Mouse (Mus musculus): ENCODE measurements around the gene Adssl1. TPM values are rescaled to one million over a fixed set of nuclear protein-coding genes. Genes with fewer than 3 reads are reported as not detected.

Adssl1 gene
- polyA plus RNA-seq, 1 experiment, result 44.6 TPM

GRCm38 (mm10) chr12:112677943-112678554, 58.2 kb downstream of the Adssl1 start:
- H3K27ac ChIP-seq (ENCODE audit: insufficient read depth, low read length), result no peak overlapping the region
- no peaks in the 10 kb centered on the region; the same call in 1 of the 2 replicates for H3K4me1 ChIP-seq (ENCODE audit: control insufficient read depth, insufficient read depth, low read length)
- H3K4me3 ChIP-seq (ENCODE audit: insufficient read depth, low read length), result peak overlapping the region; percentile 17; the same call in 1 of the 2 replicates
- TF ChIP-seq POLR2A (IDR thresholded peaks at IDR 0.05; ENCODE audit: extremely low read depth, insufficient read depth, low read length) (no peak), CTCF (IDR thresholded peaks at IDR 0.05; ENCODE audit: extremely low read depth, insufficient read depth, low read length) (no peak)

GRCm38 (mm10) chr12:112678555-112679026, 58.7 kb downstream of the Adssl1 start, which contains the start of gene Zbtb42:
Gene Zbtb42, plus strand, starts transcription at chr12:112678828.
- TF ChIP-seq CTCF (IDR thresholded peaks at IDR 0.05; ENCODE audit: extremely low read depth, insufficient read depth, low read length), result no peak
- TF ChIP-seq POLR2A (IDR thresholded peaks at IDR 0.05; ENCODE audit: extremely low read depth, insufficient read depth, low read length), result no peak
- Histone ChIP-seq H3K27ac (ENCODE audit: insufficient read depth, low read length) (no peak within 1 kb of the TSS), H3K4me3 (ENCODE audit: insufficient read depth, low read length) (peak within 1 kb of the TSS; percentile 17), H3K4me1 (ENCODE audit: control insufficient read depth, insufficient read depth, low read length) (no peaks in the 10 kb centered on the region)

GRCm38 (mm10) chr12:112679027-112679996, 59.5 kb downstream of the Adssl1 start:
- TF ChIP-seq POLR2A (IDR thresholded peaks at IDR 0.05; ENCODE audit: extremely low read depth, insufficient read depth, low read length) (no peak), CTCF (IDR thresholded peaks at IDR 0.05; ENCODE audit: extremely low read depth, insufficient read depth, low read length) (no peak)
- Histone ChIP-seq H3K27ac (ENCODE audit: insufficient read depth, low read length) (no peak overlapping the region), H3K4me3 (ENCODE audit: insufficient read depth, low read length) (peak overlapping the region; percentile 17), H3K4me1 (ENCODE audit: control insufficient read depth, insufficient read depth, low read length) (no peaks in the 10 kb centered on the region)

- Histone ChIP-seq H3K4me1 (ENCODE audit: control insufficient read depth, insufficient read depth, low read length) (no peaks in the 10 kb centered on the region), H3K27ac (ENCODE audit: insufficient read depth, low read length) (no peak overlapping the region), H3K4me3 (ENCODE audit: insufficient read depth, low read length) (no peak overlapping the region)
- TF ChIP-seq POLR2A (IDR thresholded peaks at IDR 0.05; ENCODE audit: extremely low read depth, insufficient read depth, low read length), result no peak
- TF ChIP-seq CTCF (IDR thresholded peaks at IDR 0.05; ENCODE audit: extremely low read depth, insufficient read depth, low read length), result no peak
Measured at GRCm38 (mm10) chr12:112683351-112683750, 63.5 kb downstream of the Adssl1 start.

- TF ChIP-seq POLR2A (IDR thresholded peaks at IDR 0.05; ENCODE audit: extremely low read depth, insufficient read depth, low read length) (no peak), CTCF (IDR thresholded peaks at IDR 0.05; ENCODE audit: extremely low read depth, insufficient read depth, low read length) (no peak)
- no peak overlapping the region for H3K27ac ChIP-seq (ENCODE audit: insufficient read depth, low read length)
- no peak overlapping the region for H3K4me3 ChIP-seq (ENCODE audit: insufficient read depth, low read length)
- peaks cover 2% of the 10 kb centered on the region; the same call in 1 of the 2 replicates for H3K4me1 ChIP-seq (ENCODE audit: control insufficient read depth, insufficient read depth, low read length)
Measured at GRCm38 (mm10) chr12:112688458-112688857, 68.6 kb downstream of the Adssl1 start.

Other genes starting within 250 kb of the Adssl1 start
- 0.06 TPM in 1 of 2 replicates, not detected in the other for gene A530016L24Rik, start 130.6 kb upstream of the Adssl1 start, polyA plus RNA-seq (2012; rRNA removed)
- 140 and 145 TPM in 2 replicates for gene Tmem179, start 103.3 kb upstream of the Adssl1 start, polyA plus RNA-seq (2012; rRNA removed)
- 104 and 122 TPM in 2 replicates for gene Inf2, start 31.3 kb upstream of the Adssl1 start, polyA plus RNA-seq (2012; rRNA removed)
- 25.6 and 29.3 TPM in 2 replicates for gene Siva1, start 24.6 kb downstream of the Adssl1 start, polyA plus RNA-seq (2012; rRNA removed)
- 168 and 178 TPM in 2 replicates for gene Akt1, start 54.8 kb downstream of the Adssl1 start, polyA plus RNA-seq (2012; rRNA removed)
- gene Zbtb42, start 58.8 kb downstream of the Adssl1 start, polyA plus RNA-seq (2012; rRNA removed), result 1.3 and 1.7 TPM in 2 replicates
- gene Cep170b, start 100.4 kb downstream of the Adssl1 start, polyA plus RNA-seq (2012; rRNA removed), result 129 and 131 TPM in 2 replicates
- gene Pld4, start 140.6 kb downstream of the Adssl1 start, polyA plus RNA-seq (2012; rRNA removed), result 16.3 and 18.9 TPM in 2 replicates
- gene Ahnak2, start 182.6 kb downstream of the Adssl1 start, polyA plus RNA-seq (2012; rRNA removed), result 1.1 and 1.7 TPM in 2 replicates
- gene Clba1, start 188.9 kb downstream of the Adssl1 start, polyA plus RNA-seq (2012; rRNA removed), result 12.6 and 13.3 TPM in 2 replicates
- 10.6 and 11.0 TPM in 2 replicates for gene Cdca4, start 209.4 kb downstream of the Adssl1 start, polyA plus RNA-seq (2012; rRNA removed)
- gene Gpr132, start 248.2 kb downstream of the Adssl1 start, polyA plus RNA-seq (2012; rRNA removed), result 0.04 TPM in 1 of 2 replicates, not detected in the other

Measured in cortical plate, adult 2 months (tissue).